Mouse (Mus musculus): ENCODE measurements around the gene Gpx7.

DNA sequence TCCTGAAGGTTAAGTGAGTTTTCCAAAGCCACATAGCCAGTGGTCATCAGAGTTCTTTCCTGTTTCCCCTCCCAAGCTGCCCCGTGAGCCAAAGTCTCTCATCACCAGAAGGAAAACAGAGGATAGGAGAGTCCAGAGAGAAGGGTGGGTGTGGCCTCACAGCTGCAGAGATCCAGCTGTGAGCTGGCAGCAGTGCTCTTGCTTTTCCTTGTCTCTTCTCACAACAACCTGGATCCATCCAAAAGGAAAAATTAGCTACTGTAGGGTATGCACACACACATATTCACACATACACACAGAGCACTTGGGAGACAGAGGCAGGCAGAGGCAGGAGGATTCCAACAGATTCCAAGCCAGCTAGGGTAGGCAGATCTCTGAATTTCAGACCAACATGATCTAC, 20.7 kb downstream of the Gpx7 start:
- TF ChIP-seq CTCF (IDR thresholded peaks at IDR 0.05; ENCODE audit: control insufficient read depth, insufficient read depth, low read length) (no peak), POLR2A (IDR thresholded peaks at IDR 0.05; ENCODE audit: borderline replicate concordance, control insufficient read depth, low read depth, low read length) (no peak)

All from bone marrow, adult 2 months (tissue).